Mouse (Mus musculus) CH12.LX (cell line): ENCODE measurements around the gene Trub1.

ENCODE experiments used
- BHLHE40 ChIP-seq: IDR thresholded peaks from 2 replicates; pipeline ENCODE4 v1.6.1; 2011; ENCODE audit warnings: mild to moderate bottlenecking, low read depth, low read length, improper control_type of control experiment
- CHD1 ChIP-seq: IDR thresholded peaks from 2 replicates; pipeline ENCODE4 v1.6.1; 2012; ENCODE audit warnings: low read depth, low read length, improper control_type of control experiment, inconsistent platforms
- CTCF ChIP-seq, 2 experiments: IDR thresholded peaks in 1 of 2; conservative IDR thresholded peaks in 1 of 2; 2 replicates each; pipeline ENCODE4 v1.5.1; 2011 to 2012; ENCODE audit warnings: low read depth in 2 of 2, low read length in 2 of 2, improper control_type of control experiment in 1 of 2, inconsistent platforms in 1 of 2, mild to moderate bottlenecking in 1 of 2, moderate library complexity in 1 of 2
- E2F4 ChIP-seq: IDR thresholded peaks from 2 replicates; pipeline ENCODE4 v1.6.1; 2011; ENCODE audit warnings: low read depth, low read length, improper control_type of control experiment; ENCODE audit not compliant: insufficient replicate concordance
- NELFE ChIP-seq: IDR thresholded peaks from 2 replicates; pipeline ENCODE4 v1.6.1; 2011; ENCODE audit warnings: low read depth, low read length, improper control_type of control experiment
- NRF1 ChIP-seq: IDR thresholded peaks from 2 replicates; pipeline ENCODE4 v1.6.1; 2014; ENCODE audit warnings: low read depth, mild to moderate bottlenecking, inconsistent platforms, low read length, improper control_type of control experiment, moderate library complexity
- POLR2A ChIP-seq: IDR thresholded peaks from 2 replicates; pipeline ENCODE4 v1.6.1; 2011; ENCODE audit warnings: low read depth, mild to moderate bottlenecking, improper control_type of control experiment, low read length
- POLR2AphosphoS2 ChIP-seq: IDR thresholded peaks from 2 replicates; pipeline ENCODE4 v1.6.1; 2011; ENCODE audit warnings: low read depth, low read length, improper control_type of control experiment
- SIN3A ChIP-seq: IDR thresholded peaks from 2 replicates; pipeline ENCODE4 v1.6.1; 2012; ENCODE audit warnings: low read length, improper control_type of control experiment, inconsistent platforms
- TCF12 ChIP-seq: IDR thresholded peaks from 2 replicates; pipeline ENCODE4 v1.6.1; 2014; ENCODE audit warnings: low read depth, mild to moderate bottlenecking, inconsistent platforms, low read length, improper control_type of control experiment
- USF2 ChIP-seq: conservative IDR thresholded peaks from 2 replicates; pipeline ENCODE4 v1.6.1; 2011; ENCODE audit warnings: low read depth, low read length, improper control_type of control experiment
- ZC3H11A ChIP-seq: IDR thresholded peaks from 2 replicates; pipeline ENCODE4 v1.6.1; 2012; ENCODE audit warnings: low read depth, mild to moderate bottlenecking, inconsistent platforms, low read length, improper control_type of control experiment

DNA sequence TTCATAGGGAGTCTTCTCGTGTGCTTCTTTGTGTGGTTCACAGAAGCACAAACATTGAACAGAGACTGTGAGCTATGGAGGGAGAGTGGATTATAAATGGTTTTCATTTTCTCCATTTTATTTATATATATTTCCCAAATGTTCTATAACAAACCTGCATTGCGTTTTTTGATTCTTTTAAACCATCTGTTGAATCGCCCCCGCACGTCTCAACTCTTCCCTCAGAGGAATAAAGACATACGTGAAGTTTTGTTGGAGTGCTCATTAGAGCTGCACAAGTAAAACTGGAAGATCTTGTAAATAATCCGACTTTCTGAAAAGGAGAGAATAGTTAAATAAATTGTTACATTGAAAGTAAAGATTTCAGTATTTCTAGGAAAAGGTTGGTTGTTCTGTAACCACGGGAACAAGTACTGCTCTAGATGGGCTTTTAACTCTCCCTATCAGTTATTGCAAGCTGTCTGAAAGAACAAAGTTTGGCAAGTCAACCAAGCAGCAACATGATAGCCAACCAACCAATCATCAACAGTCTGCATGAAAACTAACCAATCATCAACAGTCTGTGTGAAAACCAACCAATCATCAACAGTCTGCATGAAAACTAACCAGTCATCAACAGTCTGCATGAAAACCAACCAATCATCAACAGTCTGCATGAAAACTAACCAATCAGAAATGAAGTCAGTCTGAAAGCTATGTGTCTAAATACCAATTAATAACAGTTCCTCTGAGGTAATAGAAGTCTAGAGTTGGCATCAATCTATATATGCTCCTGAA lies 37.5 kb upstream of the Trub1 start:
- no peak for TF ChIP-seq NELFE
- no peak for TF ChIP-seq CTCF (conservative IDR thresholded peaks at IDR 0.05 in 1 of 2, IDR thresholded peaks at IDR 0.05 in 1 of 2; ENCODE audit: low read depth in 2 of 2, low read length in 2 of 2)
- no peak for TF ChIP-seq SIN3A
- no peak for TF ChIP-seq BHLHE40
- TF ChIP-seq POLR2AphosphoS2: no peak
- no peak for TF ChIP-seq USF2
- no peak for TF ChIP-seq POLR2A
- TF ChIP-seq NRF1: no peak
- no peak for TF ChIP-seq ZC3H11A
- TF ChIP-seq TCF12: no peak
- no peak for TF ChIP-seq E2F4
- TF ChIP-seq CHD1: no peak
